Mouse (Mus musculus) neural tube, embryonic 14.5 days (tissue): ENCODE data around the gene Isy1. TPM values are rescaled to one million over a fixed set of nuclear protein-coding genes. Genes with fewer than 3 reads are reported as not detected.
A peak's percentile ranks its signal among the peaks of the same experiment; 100 is the strongest.

Experiments used
- ATAC-seq: fragments of 200-750 bp; cut with Nextera tagmentation; 2 replicates; pipeline ENCODE4 v1.8.0; 2017; ENCODE audit warnings: low read depth, mild to moderate bottlenecking, moderate TSS enrichment, moderate library complexity
- H3K27ac ChIP-seq: fragments of 300-500 bp; sonication (generic); 2 replicates; pipeline ENCODE4 v1.5.1; 2014; ENCODE audit warnings: low read depth, mild to moderate bottlenecking, control low read depth, low read length, moderate library complexity, mixed read lengths
- H3K27me3 ChIP-seq: fragments of 300-500 bp; sonication (generic); 2 replicates; pipeline ENCODE4 v1.6.1; 2014; ENCODE audit warnings: low read length; ENCODE audit not compliant: control insufficient read depth, insufficient read depth
- H3K36me3 ChIP-seq: fragments of 300-500 bp; sonication (generic); 2 replicates; pipeline ENCODE4 v1.6.1; 2014; ENCODE audit warnings: low read length, mixed read lengths; ENCODE audit not compliant: control insufficient read depth, insufficient read depth
- H3K4me1 ChIP-seq: fragments of 300-500 bp; sonication (generic); 2 replicates; pipeline ENCODE4 v1.6.1; 2014; ENCODE audit warnings: low read length; ENCODE audit not compliant: control insufficient read depth, insufficient read depth
- H3K4me2 ChIP-seq: fragments of 300-500 bp; sonication (generic); 2 replicates; pipeline ENCODE4 v1.6.1; 2014; ENCODE audit warnings: mild to moderate bottlenecking, low read depth, low read length, control low read depth
- H3K4me3 ChIP-seq: fragments of 300-500 bp; sonication (generic); 2 replicates; pipeline ENCODE4 v1.5.1; 2014; ENCODE audit warnings: low read depth, low read length, control low read depth, mixed read lengths
- H3K9ac ChIP-seq: fragments of 300-500 bp; sonication (generic); replicated peaks from 2 replicates; pipeline ENCODE4 v1.6.1; 2014; ENCODE audit warnings: low read depth, mild to moderate bottlenecking, control low read depth, low read length, mixed read lengths
- H3K9me3 ChIP-seq: fragments of 300-500 bp; sonication (generic); 2 replicates; pipeline ENCODE4 v1.6.1; 2016; ENCODE audit warnings: low read length; ENCODE audit not compliant: control insufficient read depth
- WGBS: fragments of 180-500 bp; shearing (Covaris S2); extraction: QIAGEN DNeasy Blood & Tissue Kit; methylation state at CpG from one replicate; pipeline ENCODE4 v1.1.7; 2014; 5-methylcytosine and 5-hydroxymethylcytosine counted together
- polyA plus RNA-seq: library from polyadenylated mRNA; unstranded; fragments of >200 nt; fragmentation: Nextera tagmentation; extraction: Ambion mirVana; gene quantifications from 2 replicates; pipeline ENCODE4 v1.2.1, GENCODE M21; 2014

Isy1 gene
- polyA plus RNA-seq, 1 experiment from 2014 or later = 25.1 TPM

DNA sequence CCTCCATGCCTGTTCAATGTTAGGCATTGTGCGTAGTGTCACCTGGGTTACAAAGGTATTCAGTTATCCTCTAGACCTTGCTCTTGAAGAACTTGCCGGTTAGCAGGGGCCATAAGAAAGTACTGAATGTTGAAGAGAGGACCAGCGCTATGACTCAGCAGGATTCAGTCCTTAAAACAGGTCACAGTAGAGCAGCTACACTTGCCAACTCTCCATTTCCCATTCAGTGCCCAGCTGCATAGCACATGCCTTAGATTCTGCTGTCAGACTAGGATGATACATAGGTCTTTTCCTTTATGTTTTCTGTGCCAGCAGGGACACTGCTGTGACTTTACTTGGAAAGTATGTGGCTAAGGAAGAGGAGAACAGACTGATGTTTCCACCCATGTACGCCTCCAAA is 14.8 kb upstream of the Isy1 start:
- WGBS = 87% methylated on average over 4 of the region's 4 CpGs
- ATAC-seq = no peak
- no peak overlapping the region for H3K27ac ChIP-seq

DNA sequence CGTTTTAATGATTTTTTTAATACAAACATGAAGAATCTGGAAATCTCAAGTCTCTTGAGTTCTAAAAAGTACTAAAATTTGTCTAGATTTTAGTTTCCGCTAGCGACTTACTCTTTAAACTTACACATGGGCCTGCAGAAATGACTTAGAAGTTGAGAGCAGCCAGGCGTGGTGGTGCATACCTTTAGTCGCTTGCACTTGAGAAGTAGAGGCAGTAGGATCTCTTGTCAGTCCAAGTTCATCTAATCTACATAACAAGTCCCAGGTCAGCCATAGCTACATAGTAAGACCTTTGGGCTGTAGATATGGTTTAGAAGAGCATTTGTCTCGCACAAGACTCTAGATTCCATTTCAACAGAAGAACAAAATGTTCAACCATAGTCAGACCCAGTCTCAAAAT is 13.3 kb upstream of the Isy1 start:
- H3K4me2 ChIP-seq = peak overlapping the region; percentile 61; the same call in 1 of the 2 replicates
- H3K4me3 ChIP-seq = no peak overlapping the region
- H3K27me3 ChIP-seq = no peaks in the 10 kb centered on the region
- no peak overlapping the region for H3K27ac ChIP-seq
- H3K4me1 ChIP-seq = peaks cover 16% of the 10 kb centered on the region
- 0 out of 2 replicates have a peak, but pooled peaks cover 7% of the 10 kb centered on the region for H3K36me3 ChIP-seq
- no peak for ATAC-seq
- H3K9me3 ChIP-seq = no peaks in the 10 kb centered on the region
- 83% methylated on average over 6 of the region's 6 CpGs for WGBS
- H3K9ac ChIP-seq = no peak overlapping the region

More for the DNA sequence above, 14.8 kb upstream of the Isy1 start:
- H3K4me3 ChIP-seq = no peak overlapping the region
- H3K36me3 ChIP-seq = 0 out of 2 replicates have a peak, but pooled peaks cover 4% of the 10 kb centered on the region
- H3K9me3 ChIP-seq = no peaks in the 10 kb centered on the region
- H3K9ac ChIP-seq = no peak overlapping the region
- no peak overlapping the region for H3K4me2 ChIP-seq
- no peaks in the 10 kb centered on the region for H3K27me3 ChIP-seq
- H3K4me1 ChIP-seq = peaks cover 8% of the 10 kb centered on the region

DNA sequence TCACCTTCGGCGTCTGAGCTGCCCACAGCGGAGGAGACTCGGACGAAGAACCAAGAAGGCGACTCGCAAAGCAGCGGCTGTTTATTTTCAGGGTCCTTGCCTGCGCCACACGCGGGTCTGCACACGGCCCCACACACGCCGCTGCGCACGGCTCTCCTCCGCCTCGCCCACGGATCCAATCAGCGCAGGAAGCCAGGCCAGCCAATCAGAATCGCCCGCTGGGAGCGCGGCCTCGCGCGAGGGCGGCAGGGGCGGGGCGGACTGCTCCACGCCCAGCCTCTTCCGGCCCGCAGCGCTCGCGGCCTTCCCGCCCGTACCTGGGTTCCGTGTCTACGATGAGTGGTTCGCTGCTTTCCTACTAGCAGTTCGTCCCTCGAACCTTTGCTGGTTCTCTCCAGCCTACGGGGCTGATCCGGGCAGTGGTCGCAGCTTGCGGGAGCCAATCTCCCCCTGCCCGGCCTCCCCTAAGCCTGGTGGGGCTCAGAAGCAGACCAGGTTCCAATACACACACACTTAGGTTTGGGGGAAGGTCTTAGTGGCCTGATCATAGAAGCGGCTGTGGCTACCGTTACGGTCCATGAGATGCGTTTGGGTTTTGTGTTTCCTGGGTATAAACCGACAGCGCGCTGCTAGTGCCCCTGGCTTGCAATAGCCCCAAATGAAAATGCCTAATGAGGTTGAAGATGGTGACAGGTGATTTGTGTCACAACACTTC is 12.5 kb upstream of the Isy1 start, which contains the start of gene Cnbp:
Gene Cnbp, minus strand, starts transcription at position 207 of the 715 bp plus-strand sequence.
- Histone ChIP-seq H3K9me3 (no peaks in the 10 kb centered on the region), H3K27me3 (no peaks in the 10 kb centered on the region), H3K36me3 (0 out of 2 replicates have a peak, but pooled peaks cover 7% of the 10 kb centered on the region), H3K4me2 (peak within 1 kb of the TSS; percentile 61), H3K4me1 (peaks cover 16% of the 10 kb centered on the region), H3K4me3 (peak within 1 kb of the TSS; percentile 100), H3K9ac (peak within 1 kb of the TSS; percentile 97), H3K27ac (peak within 1 kb of the TSS; percentile 93)
- under 1% methylated on average over 37 of the region's 55 CpGs for WGBS
- ATAC-seq = peak; percentile 99

DNA sequence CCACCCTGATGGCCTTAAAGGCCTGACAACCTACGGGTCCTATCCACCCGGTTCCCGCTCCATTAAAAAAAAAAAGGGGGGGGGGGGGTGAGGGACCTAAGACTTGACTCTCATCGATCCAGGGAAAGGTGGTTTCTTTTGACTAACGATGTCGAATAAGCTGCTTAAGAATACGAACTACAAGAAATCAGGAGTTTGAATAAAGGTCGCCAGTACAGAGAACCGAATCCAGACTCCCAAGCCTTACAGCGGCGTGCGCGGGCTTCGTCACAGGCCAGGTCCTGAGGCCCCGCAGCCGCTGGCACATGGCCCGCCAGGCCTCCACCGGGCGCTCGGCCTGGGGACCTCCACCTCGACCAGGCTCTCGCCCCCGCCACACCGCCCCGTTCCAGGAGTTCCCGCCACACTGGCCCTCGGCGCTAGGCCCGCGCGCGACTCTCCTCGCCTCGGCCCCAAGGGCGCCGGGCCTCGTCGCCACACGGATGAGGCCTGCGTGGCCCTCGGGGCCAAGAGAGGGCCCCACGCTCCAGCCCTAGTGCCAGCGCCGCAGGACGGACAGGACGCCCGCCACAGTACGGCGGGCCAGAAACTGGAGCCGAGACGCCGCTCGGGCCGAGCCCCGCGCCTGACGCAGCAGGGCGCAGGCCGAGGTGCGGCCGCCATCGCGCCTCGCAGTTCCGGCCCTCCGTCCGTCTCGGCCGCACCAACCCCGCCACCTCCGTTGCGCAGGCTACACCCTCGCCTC is 11.7 kb upstream of the Isy1 start:
- ATAC-seq = peak; percentile 73
- H3K36me3 ChIP-seq = peaks cover 10% of the 10 kb centered on the region; the same call in 1 of the 2 replicates
- peak overlapping the region; percentile 100 for H3K4me3 ChIP-seq
- H3K4me1 ChIP-seq = peaks cover 16% of the 10 kb centered on the region
- under 1% methylated on average over 72 of the region's 73 CpGs for WGBS
- H3K27me3 ChIP-seq = no peaks in the 10 kb centered on the region
- no peaks in the 10 kb centered on the region for H3K9me3 ChIP-seq
- H3K27ac ChIP-seq = peak overlapping the region; percentile 93
- peak overlapping the region; percentile 97 for H3K9ac ChIP-seq
- H3K4me2 ChIP-seq = peak overlapping the region; percentile 61

DNA sequence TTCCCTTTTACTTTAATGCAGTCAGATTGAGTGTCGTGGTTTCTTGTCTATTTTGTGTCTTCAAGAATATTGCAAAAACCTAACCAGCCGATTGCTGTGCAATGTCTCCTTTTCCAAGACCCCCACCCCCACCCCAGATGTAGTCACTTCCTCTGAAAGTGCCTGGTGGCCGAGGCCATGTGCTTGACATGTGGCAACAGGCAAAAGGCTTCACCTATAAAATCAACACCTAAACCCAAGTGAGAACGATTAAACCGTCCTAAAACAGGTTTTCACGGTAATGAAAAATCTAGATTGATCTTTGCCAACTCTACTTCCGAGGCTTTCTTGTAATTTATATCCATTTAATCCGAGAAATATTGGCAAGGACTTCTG is 11.2 kb upstream of the Isy1 start:
- ATAC-seq = no peak
- no peak overlapping the region; the same call in 1 of the 2 replicates for H3K27ac ChIP-seq
- 1% methylated on average over 8 of the region's 8 CpGs for WGBS

DNA sequence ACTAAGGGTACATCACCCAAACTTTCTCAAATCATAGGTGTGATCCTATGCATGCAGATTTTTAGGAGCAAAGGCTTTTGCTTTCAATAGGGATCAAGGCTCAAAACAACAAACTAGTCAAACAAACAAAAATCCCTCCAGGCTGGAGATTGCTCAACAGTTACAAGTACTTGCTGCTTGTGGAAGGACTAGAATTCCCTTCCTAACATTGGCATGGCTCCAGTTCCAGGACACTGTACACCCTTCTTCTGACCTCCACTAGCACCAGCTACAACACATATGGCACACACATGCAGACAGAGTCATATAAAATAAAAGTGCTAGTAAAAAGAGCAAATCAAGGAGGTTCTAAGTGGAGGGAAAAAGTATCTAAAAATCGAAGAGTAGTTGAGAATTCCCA is 8.2 kb upstream of the Isy1 start:
- Histone ChIP-seq H3K4me1 (peaks cover 16% of the 10 kb centered on the region), H3K36me3 (peaks cover 41% of the 10 kb centered on the region), H3K4me2 (no peak overlapping the region), H3K9ac (no peak overlapping the region), H3K4me3 (no peak overlapping the region), H3K27me3 (no peaks in the 10 kb centered on the region), H3K9me3 (no peaks in the 10 kb centered on the region), H3K27ac (no peak overlapping the region)
- no peak for ATAC-seq
- 97% methylated on average over 1 of the region's 1 CpGs for WGBS

More for the DNA sequence above, 11.2 kb upstream of the Isy1 start:
- H3K36me3 ChIP-seq = peaks cover 15% of the 10 kb centered on the region; the same call in 1 of the 2 replicates
- peak overlapping the region; percentile 97 for H3K9ac ChIP-seq
- peaks cover 16% of the 10 kb centered on the region for H3K4me1 ChIP-seq
- H3K9me3 ChIP-seq = no peaks in the 10 kb centered on the region
- H3K27me3 ChIP-seq = no peaks in the 10 kb centered on the region
- peak overlapping the region; percentile 100 for H3K4me3 ChIP-seq
- peak overlapping the region; percentile 61 for H3K4me2 ChIP-seq

DNA sequence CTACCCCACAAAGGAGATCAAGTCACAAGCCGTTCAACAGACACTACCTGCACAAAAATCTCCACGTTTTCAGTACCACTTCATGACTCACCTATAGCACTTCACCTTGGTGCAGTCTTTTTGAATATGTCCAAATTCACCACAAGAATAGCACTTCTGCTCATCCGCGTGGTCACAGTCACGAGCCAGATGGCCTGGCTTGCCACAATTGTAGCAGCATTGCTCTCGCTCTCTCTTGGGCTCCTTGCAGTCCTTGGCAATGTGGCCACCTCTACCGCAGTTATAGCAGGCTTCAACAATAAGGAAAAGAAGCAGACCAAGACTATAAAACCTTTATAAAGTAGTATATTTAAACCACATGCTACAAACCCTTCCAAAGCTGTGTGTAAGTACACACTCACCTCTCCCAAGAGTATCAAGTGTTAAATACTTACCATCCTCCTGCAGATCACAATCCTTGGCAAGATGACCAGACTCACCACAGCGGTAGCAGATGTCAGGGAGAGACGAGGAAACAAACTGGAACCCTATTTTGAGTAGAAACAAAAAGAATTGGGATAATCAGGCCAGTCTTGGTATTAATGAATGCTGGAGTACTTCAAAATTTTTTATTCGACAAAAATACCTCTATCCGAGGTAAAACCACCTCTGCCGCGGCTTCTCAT is 6.6 kb upstream of the Isy1 start:
- no peak overlapping the region for H3K27ac ChIP-seq
- no peak overlapping the region for H3K4me2 ChIP-seq
- no peak overlapping the region for H3K9ac ChIP-seq
- H3K4me3 ChIP-seq = no peak overlapping the region
- H3K4me1 ChIP-seq = peaks cover 16% of the 10 kb centered on the region
- H3K36me3 ChIP-seq = peaks cover 41% of the 10 kb centered on the region
- no peaks in the 10 kb centered on the region for H3K27me3 ChIP-seq
- 94% methylated on average over 13 of the region's 13 CpGs for WGBS
- no peaks in the 10 kb centered on the region for H3K9me3 ChIP-seq
- ATAC-seq = no peak

DNA sequence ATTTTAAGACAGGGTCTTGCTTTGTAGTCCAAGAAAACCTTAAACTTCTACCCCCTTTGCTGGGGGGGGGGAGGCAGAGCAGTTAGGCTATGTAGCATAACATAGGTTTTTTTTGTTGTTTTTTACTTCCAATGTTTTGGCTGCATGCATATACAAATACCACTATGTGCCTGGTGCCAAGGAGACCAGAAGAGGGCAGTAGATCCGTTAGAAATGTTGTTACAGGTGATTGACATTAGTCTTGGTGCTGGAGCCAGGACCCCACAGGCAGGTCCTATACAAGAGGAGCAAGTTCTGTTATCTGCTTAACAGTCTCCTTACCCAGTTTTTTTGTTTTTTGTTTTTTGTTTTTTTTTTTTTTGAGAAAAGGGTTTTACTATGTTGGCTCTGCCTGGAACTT is 3.7 kb upstream of the Isy1 start:
- no peaks in the 10 kb centered on the region for H3K27me3 ChIP-seq
- H3K4me2 ChIP-seq = no peak overlapping the region
- no peak for ATAC-seq
- no peak overlapping the region for H3K9ac ChIP-seq
- no peak overlapping the region for H3K4me3 ChIP-seq
- H3K27ac ChIP-seq = no peak overlapping the region
- WGBS = 32% methylated on average over 1 of the region's 1 CpGs
- H3K4me1 ChIP-seq = peaks cover 4% of the 10 kb centered on the region; the same call in 1 of the 2 replicates
- peaks cover 34% of the 10 kb centered on the region for H3K36me3 ChIP-seq
- no peaks in the 10 kb centered on the region for H3K9me3 ChIP-seq
